Mouse (Mus musculus) heart, embryonic 15.5 days (tissue): Measurements from ENCODE around the gene Wfdc9. TPM values are rescaled to one million over a fixed set of nuclear protein-coding genes. Genes with fewer than 3 reads are reported as not detected.
"Not testable (repeated sequence)": the region's sequence is repeated elsewhere in the genome, so short reads cannot be mapped to it uniquely, and the experiment has no call there.

Source experiments
- ATAC-seq: fragments of 200-750 bp; cut with Nextera tagmentation; replicated peaks from 2 replicates; pipeline ENCODE4 v1.8.0; 2017; ENCODE audit warnings: low read depth, moderate TSS enrichment; ENCODE audit not compliant: insufficient number of reproducible peaks, insufficient read depth, low FRiP score
- H3K27ac ChIP-seq: fragments of 300-500 bp; sonication (generic); 2 replicates; pipeline ENCODE4 v1.5.1; 2015; ENCODE audit warnings: mild to moderate bottlenecking, inconsistent platforms
- H3K27me3 ChIP-seq: fragments of 300-500 bp; sonication (generic); 2 replicates; pipeline ENCODE4 v1.6.1; 2015; ENCODE audit warnings: inconsistent platforms
- H3K36me3 ChIP-seq: fragments of 300-500 bp; sonication (generic); 2 replicates; pipeline ENCODE4 v1.6.1; 2015; ENCODE audit warnings: mild to moderate bottlenecking, inconsistent platforms
- H3K4me1 ChIP-seq: fragments of 300-500 bp; sonication (generic); replicated peaks from 2 replicates; pipeline ENCODE4 v1.6.1; 2015; ENCODE audit warnings: inconsistent platforms
- H3K4me2 ChIP-seq: fragments of 300-500 bp; sonication (generic); 2 replicates; pipeline ENCODE4 v1.6.1; 2015; ENCODE audit warnings: inconsistent platforms, mild to moderate bottlenecking, moderate library complexity
- H3K4me3 ChIP-seq: fragments of 300-500 bp; sonication (generic); 2 replicates; pipeline ENCODE4 v1.5.1; 2015; ENCODE audit warnings: mild to moderate bottlenecking, inconsistent platforms
- H3K9ac ChIP-seq: fragments of 300-500 bp; sonication (generic); 2 replicates; pipeline ENCODE4 v1.6.1; 2015; ENCODE audit warnings: mild to moderate bottlenecking, inconsistent platforms
- H3K9me3 ChIP-seq: fragments of 300-500 bp; sonication (generic); replicated peaks from 2 replicates; pipeline ENCODE4 v1.6.1; 2016; ENCODE audit warnings: inconsistent platforms
- WGBS: fragments of 180-500 bp; shearing (Covaris S2); methylation state at CpG from one replicate; pipeline ENCODE4 v1.1.7; 2015; ENCODE audit warnings: mixed read lengths; 5-methylcytosine and 5-hydroxymethylcytosine counted together
- polyA plus RNA-seq: library from polyadenylated mRNA; unstranded; fragments of >200 nt; fragmentation: Nextera tagmentation; extraction: Ambion mirVana; gene quantifications from 2 replicates; pipeline ENCODE4 v1.2.1, GENCODE M21; 2015

The Wfdc9 gene
- polyA plus RNA-seq, 1 experiment from 2014 or later, result not detected

DNA sequence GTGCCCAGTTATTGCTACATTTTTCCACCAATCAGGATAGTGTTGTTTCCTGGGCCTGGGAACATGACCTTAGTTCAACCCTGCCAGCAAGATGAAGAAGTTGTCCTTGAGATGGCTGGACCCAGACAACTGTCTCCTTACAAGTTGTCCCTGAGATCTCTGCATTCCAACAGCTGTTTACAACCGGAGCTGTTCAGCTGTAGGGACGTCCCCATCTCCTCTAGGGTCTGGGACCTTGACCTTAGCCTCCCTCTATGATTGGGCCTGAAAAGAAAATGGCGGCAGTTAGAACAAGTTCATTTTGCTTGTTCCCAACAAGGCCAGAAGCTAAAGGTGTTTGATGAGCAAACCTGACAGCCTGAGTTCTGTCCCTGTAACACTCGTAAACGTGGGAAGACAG lies 37.3 kb downstream of the Wfdc9 start:
- WGBS, result 71% methylated on average over 5 of the region's 5 CpGs
- Histone ChIP-seq H3K4me1 (no peaks in the 10 kb centered on the region), H3K27ac (no peak overlapping the region), H3K4me3 (no peak overlapping the region), H3K36me3 (no peaks in the 10 kb centered on the region), H3K9me3 (no peaks in the 10 kb centered on the region), H3K27me3 (no peaks in the 10 kb centered on the region), H3K4me2 (no peak overlapping the region), H3K9ac (no peak overlapping the region)
- no peak for ATAC-seq

DNA sequence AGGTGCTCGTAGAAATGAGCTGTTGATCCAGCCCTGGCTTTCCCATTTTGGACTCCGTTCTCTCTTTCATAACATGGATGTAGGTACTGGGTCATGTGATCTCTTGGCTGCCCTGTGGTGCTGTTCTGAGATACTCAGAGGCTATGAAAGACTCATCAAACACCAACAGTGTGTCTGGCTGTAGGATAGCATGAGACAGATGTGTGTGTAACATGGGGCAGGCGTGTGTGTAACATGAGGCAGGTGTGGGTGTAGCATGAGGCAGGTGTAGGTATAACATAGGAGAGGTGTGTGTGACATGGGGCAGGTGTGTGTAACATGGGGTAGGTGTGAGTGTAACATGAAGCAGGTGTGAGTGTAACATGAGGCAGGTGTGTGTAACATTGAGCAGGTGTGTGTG lies 41.0 kb downstream of the Wfdc9 start:
- Histone ChIP-seq H3K9me3 (no peaks in the 10 kb centered on the region), H3K4me1 (no peaks in the 10 kb centered on the region), H3K9ac (no peak overlapping the region), H3K27ac (no peak overlapping the region), H3K36me3 (no peaks in the 10 kb centered on the region), H3K4me3 (no peak overlapping the region), H3K27me3 (no peaks in the 10 kb centered on the region), H3K4me2 (no peak overlapping the region)
- ATAC-seq, result no peak
- 91% methylated on average over 3 of the region's 3 CpGs for WGBS

DNA sequence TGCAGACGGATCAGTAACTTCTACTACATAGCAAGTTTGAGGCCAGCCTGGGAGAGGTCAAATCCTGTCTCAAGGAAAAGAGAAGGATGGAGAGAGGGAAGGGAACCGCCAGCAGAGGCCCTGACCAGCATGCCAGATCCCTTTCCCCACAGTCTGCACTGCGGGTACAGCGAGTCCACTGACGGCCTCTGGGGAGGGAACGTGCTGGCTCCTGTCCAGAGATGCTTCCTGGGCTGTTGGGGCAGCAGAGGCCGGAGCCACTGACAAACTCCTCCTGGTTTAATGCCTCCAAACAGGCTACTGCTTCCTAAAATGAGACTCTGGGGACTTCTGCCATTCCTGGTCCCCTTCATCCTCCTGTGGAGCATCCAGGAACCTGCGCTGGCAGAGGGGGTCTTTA lies 42.9 kb downstream of the Wfdc9 start, which contains the start of the genes Wfdc6b and Wfdc8:
Wfdc6b (plus strand) TSS at position 52 of the 400 bp plus-strand sequence.
Wfdc8 (minus strand) TSS at position 156 of the 400 bp plus-strand sequence.
- not testable (repeated sequence) for H3K27ac ChIP-seq, H3K36me3 ChIP-seq, H3K4me3 ChIP-seq, H3K4me2 ChIP-seq, H3K9ac ChIP-seq, ATAC-seq, H3K4me1 ChIP-seq, H3K9me3 ChIP-seq, H3K27me3 ChIP-seq
- WGBS, result 35% methylated on average over 8 of the region's 8 CpGs

DNA sequence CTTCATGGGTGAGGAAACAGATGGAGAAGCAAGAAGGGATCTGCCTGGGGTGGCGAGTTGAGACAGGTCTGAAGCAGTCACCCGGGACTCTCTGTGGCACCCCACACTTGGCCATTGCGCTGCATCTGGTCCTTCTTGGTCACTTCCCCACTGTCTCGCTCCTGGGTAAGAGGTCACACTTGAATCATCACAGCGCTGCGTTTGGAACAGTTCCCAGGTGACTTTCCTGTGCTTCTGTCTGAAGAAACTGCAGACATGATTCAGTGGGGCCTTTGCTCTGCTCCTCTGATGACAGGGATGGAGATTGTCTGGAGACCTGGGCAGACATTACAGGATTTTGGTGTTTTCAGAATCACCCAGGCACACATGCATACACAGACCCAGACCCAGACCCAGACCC lies 47.6 kb downstream of the Wfdc9 start:
- Histone ChIP-seq H3K4me2 (no peak overlapping the region), H3K36me3 (no peaks in the 10 kb centered on the region), H3K4me3 (no peak overlapping the region), H3K27me3 (0 out of 2 replicates have a peak, but pooled peaks cover 9% of the 10 kb centered on the region), H3K9me3 (no peaks in the 10 kb centered on the region), H3K27ac (no peak overlapping the region), H3K4me1 (no peaks in the 10 kb centered on the region), H3K9ac (no peak overlapping the region)
- no peak for ATAC-seq
- 64% methylated on average over 6 of the region's 6 CpGs for WGBS

DNA sequence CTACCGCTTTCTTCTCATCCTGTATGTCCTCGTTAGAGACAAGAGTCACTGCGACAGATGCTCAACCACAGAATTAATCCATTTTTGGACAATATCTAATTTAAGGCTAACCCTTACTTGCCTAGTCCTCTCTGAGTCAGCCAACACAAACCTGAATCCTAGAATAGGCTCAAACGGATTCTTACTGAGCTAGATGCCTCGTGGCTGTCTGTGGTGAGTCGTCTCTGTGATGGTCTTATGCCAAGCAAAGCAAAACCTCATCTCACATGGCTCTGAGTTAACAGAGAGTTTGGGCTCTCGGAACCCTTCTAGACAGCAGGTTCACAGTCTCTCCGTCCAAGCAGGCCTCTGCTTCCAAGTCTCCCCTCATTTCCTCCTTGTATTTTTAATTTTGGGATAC lies 52.0 kb downstream of the Wfdc9 start:
- Histone ChIP-seq H3K36me3 (no peaks in the 10 kb centered on the region), H3K4me2 (no peak overlapping the region)
- 77% methylated on average over 8 of the region's 8 CpGs for WGBS

DNA sequence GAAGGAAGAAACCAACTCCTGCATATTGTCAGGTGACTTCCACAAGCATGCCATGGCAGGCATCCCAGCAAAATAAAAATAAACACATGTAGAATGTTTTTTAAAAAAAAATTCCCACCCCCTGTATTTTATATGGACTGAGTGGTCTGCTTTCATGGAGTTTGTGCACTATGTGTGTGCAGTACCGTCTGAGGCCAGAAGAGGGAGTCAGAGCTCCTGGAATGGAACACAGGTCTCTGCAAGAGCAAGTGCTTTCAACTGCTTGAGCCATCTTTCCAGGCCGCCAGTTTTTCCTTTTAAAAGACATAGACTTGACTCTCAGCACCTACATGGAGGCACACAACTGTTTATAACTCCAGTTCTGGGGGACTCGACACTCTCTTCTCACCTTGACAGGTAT lies 52.9 kb downstream of the Wfdc9 start:
- 85% methylated on average over 3 of the region's 3 CpGs for WGBS
- Histone ChIP-seq H3K4me3 (no peak overlapping the region), H3K9ac (no peak overlapping the region), H3K9me3 (0 out of 2 replicates have a peak, but pooled peaks cover 4% of the 10 kb centered on the region), H3K36me3 (no peaks in the 10 kb centered on the region), H3K27ac (no peak overlapping the region), H3K4me1 (no peaks in the 10 kb centered on the region), H3K4me2 (no peak overlapping the region), H3K27me3 (0 out of 2 replicates have a peak, but pooled peaks cover 9% of the 10 kb centered on the region)
- ATAC-seq, result no peak

More for the DNA sequence above, 52.0 kb downstream of the Wfdc9 start:
- Histone ChIP-seq H3K9ac (no peak overlapping the region), H3K27ac (no peak overlapping the region), H3K4me3 (no peak overlapping the region), H3K4me1 (no peaks in the 10 kb centered on the region), H3K9me3 (0 out of 2 replicates have a peak, but pooled peaks cover 4% of the 10 kb centered on the region), H3K27me3 (0 out of 2 replicates have a peak, but pooled peaks cover 9% of the 10 kb centered on the region)
- ATAC-seq, result no peak

DNA sequence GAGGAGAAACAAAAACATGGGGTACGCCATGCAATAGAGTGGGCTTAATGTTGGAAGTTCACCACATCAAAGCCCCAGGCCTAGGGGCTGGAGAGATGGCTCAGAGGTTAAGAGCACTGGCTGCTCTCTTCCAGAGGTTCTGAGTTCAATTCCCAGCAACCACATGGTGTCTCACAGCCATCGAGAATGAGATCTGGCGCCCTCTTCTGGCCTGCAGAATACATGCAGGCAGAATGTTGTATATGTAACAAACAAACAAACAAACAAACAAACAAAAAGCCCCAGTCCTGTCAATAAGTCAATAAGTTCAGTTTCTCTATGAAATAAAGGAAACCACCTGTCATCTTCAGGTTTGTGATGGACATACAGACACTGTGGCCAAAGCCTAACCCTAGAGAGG lies 56.2 kb downstream of the Wfdc9 start:
- Histone ChIP-seq H3K9ac (no peak overlapping the region), H3K9me3 (0 out of 2 replicates have a peak, but pooled peaks cover 4% of the 10 kb centered on the region), H3K27me3 (no peaks in the 10 kb centered on the region), H3K4me1 (no peaks in the 10 kb centered on the region), H3K4me3 (no peak overlapping the region), H3K27ac (no peak overlapping the region), H3K4me2 (no peak overlapping the region), H3K36me3 (no peaks in the 10 kb centered on the region)
- ATAC-seq, result no peak
- WGBS, result 55% methylated on average over 3 of the region's 3 CpGs

Other genes with a start within 250 kb of the Wfdc9 start
- gene Sdc4, start 212.7 kb downstream of the Wfdc9 start, polyA plus RNA-seq, result 41.9 and 56.5 TPM in 2 replicates
- gene Sys1, start 199.6 kb downstream of the Wfdc9 start, polyA plus RNA-seq, result 32.0 and 40.4 TPM in 2 replicates
- 10.5 and 13.5 TPM in 2 replicates for gene Gm20458, start 195.6 kb downstream of the Wfdc9 start, polyA plus RNA-seq
- not detected in 2 replicates for gene Trp53tg5, start 182.9 kb downstream of the Wfdc9 start, polyA plus RNA-seq
- 8.6 and 16.5 TPM in 2 replicates for gene Dbndd2, start 170.5 kb downstream of the Wfdc9 start, polyA plus RNA-seq
- 42.1 and 54.1 TPM in 2 replicates for gene Pigt, start 159.1 kb downstream of the Wfdc9 start, polyA plus RNA-seq
- 10.0 and 39.8 TPM in 2 replicates for gene Wfdc2, start 94.2 kb downstream of the Wfdc9 start, polyA plus RNA-seq
- gene Spint3, start 83.1 kb downstream of the Wfdc9 start, polyA plus RNA-seq, result not detected in 2 replicates
- 0.21 and 0.47 TPM in 2 replicates for gene Wfdc6a, start 71.1 kb downstream of the Wfdc9 start, polyA plus RNA-seq
- not detected in 2 replicates for gene Eppin, start 63.0 kb downstream of the Wfdc9 start, polyA plus RNA-seq
- not detected in 2 replicates for gene Wfdc6b, start 43.1 kb downstream of the Wfdc9 start, polyA plus RNA-seq
- not detected in 2 replicates for gene Wfdc8, start 43.0 kb downstream of the Wfdc9 start, polyA plus RNA-seq
- not detected in 2 replicates for gene Wfdc16, start 17.8 kb downstream of the Wfdc9 start, polyA plus RNA-seq
- gene Wfdc10, start 537 bp downstream of the Wfdc9 start, polyA plus RNA-seq, result 0.31 TPM in 1 of 2 replicates, not detected in the other
- not detected in 2 replicates for gene Wfdc11, start 17.5 kb upstream of the Wfdc9 start, polyA plus RNA-seq
- not detected in 2 replicates for gene Wfdc13, start 28.5 kb upstream of the Wfdc9 start, polyA plus RNA-seq
- gene Spint4, start 41.9 kb upstream of the Wfdc9 start, polyA plus RNA-seq, result 0.19 TPM in 1 of 2 replicates, not detected in the other
- gene Spint5, start 58.7 kb upstream of the Wfdc9 start, polyA plus RNA-seq, result not detected in 2 replicates
- 0.74 and 0.77 TPM in 2 replicates for gene Wfdc3, start 89.3 kb upstream of the Wfdc9 start, polyA plus RNA-seq
- gene Dnttip1, start 89.4 kb upstream of the Wfdc9 start, polyA plus RNA-seq, result 51.0 and 51.4 TPM in 2 replicates
- 377 and 382 TPM in 2 replicates for gene Ube2c, start 113.3 kb upstream of the Wfdc9 start, polyA plus RNA-seq
- gene Tnnc2, start 123.4 kb upstream of the Wfdc9 start, polyA plus RNA-seq, result 4.9 and 5.2 TPM in 2 replicates
- 42.5 and 43.4 TPM in 2 replicates for gene Snx21, start 129.2 kb upstream of the Wfdc9 start, polyA plus RNA-seq
- gene Acot8, start 148.3 kb upstream of the Wfdc9 start, polyA plus RNA-seq, result 12.0 and 15.0 TPM in 2 replicates
- 4.9 TPM in 2 replicates for gene Zswim3, start 148.5 kb upstream of the Wfdc9 start, polyA plus RNA-seq
- gene Zswim1, start 166.1 kb upstream of the Wfdc9 start, polyA plus RNA-seq, result 8.1 and 10.3 TPM in 2 replicates
- gene Spata25, start 172.0 kb upstream of the Wfdc9 start, polyA plus RNA-seq, result not detected in 2 replicates
- 167 and 180 TPM in 2 replicates for gene Ctsa, start 176.3 kb upstream of the Wfdc9 start, polyA plus RNA-seq
- 43.3 and 47.1 TPM in 2 replicates for gene Neurl2, start 176.9 kb upstream of the Wfdc9 start, polyA plus RNA-seq
- gene Pltp, start 201.1 kb upstream of the Wfdc9 start, polyA plus RNA-seq, result 14.0 and 71.8 TPM in 2 replicates
- 53.4 and 56.4 TPM in 2 replicates for gene Pcif1, start 222.7 kb upstream of the Wfdc9 start, polyA plus RNA-seq